Mouse (Mus musculus) gastrocnemius, adult 8-10 months (tissue): ENCODE data around the gene 4930579F01Rik. TPM values are rescaled to one million over a fixed set of nuclear protein-coding genes. Genes with fewer than 3 reads are reported as not detected.

Experiments
- DNase-seq, 2 experiments: peaks; one replicate each; pipeline ENCODE4 v3.0.0; 2022; ENCODE audit warnings: low spot score in 2 of 2
- total RNA-seq, 4 experiments: library from RNA; stranded (reverse); gene quantifications; 2 replicates each; pipeline ENCODE4 v1.2.4; 2022

Gene 4930579F01Rik
- total RNA-seq, 4 experiments from 2014 or later, result not detected

GRCm38 (mm10) chr3:138216091-138216490, 22.5 kb upstream of the 4930579F01Rik start:
- no peak for DNase-seq

- DNase-seq, result no peak
Observed at GRCm38 (mm10) chr3:138215395-138215989, 21.9 kb upstream of the 4930579F01Rik start.

GRCm38 (mm10) chr3:138212431-138212951, 18.9 kb upstream of the 4930579F01Rik start:
- DNase-seq, result no peak

GRCm38 (mm10) chr3:138210432-138211075, 16.9 kb upstream of the 4930579F01Rik start:
- no peak for DNase-seq

GRCm38 (mm10) chr3:138208821-138209220, 15.2 kb upstream of the 4930579F01Rik start:
- no peak for DNase-seq

- DNase-seq, result no peak
Observed at GRCm38 (mm10) chr3:138198722-138199068, 5.1 kb upstream of the 4930579F01Rik start.

GRCm38 (mm10) chr3:138197973-138198721, 4.5 kb upstream of the 4930579F01Rik start:
- peak; percentile 74 to 77 for DNase-seq

GRCm38 (mm10) chr3:138197556-138197955, 3.9 kb upstream of the 4930579F01Rik start:
- no peak for DNase-seq

GRCm38 (mm10) chr3:138197093-138197492, 3.5 kb upstream of the 4930579F01Rik start:
- DNase-seq, result peak in 1 of 2 experiments; percentile 10

GRCm38 (mm10) chr3:138192260-138192659, 1.4 kb downstream of the 4930579F01Rik start:
- no peak for DNase-seq

GRCm38 (mm10) chr3:138185995-138186930, 7.4 kb downstream of the 4930579F01Rik start:
- DNase-seq, result no peak

GRCm38 (mm10) chr3:138185290-138185689, 8.3 kb downstream of the 4930579F01Rik start:
- no peak for DNase-seq

GRCm38 (mm10) chr3:138183371-138183770, 10.3 kb downstream of the 4930579F01Rik start:
- DNase-seq, result no peak

- no peak for DNase-seq
Observed at GRCm38 (mm10) chr3:138182019-138182418, 11.6 kb downstream of the 4930579F01Rik start.

GRCm38 (mm10) chr3:138175551-138175950, 18.1 kb downstream of the 4930579F01Rik start:
- no peak for DNase-seq

- DNase-seq, result no peak
Observed at GRCm38 (mm10) chr3:138173291-138173690, 20.3 kb downstream of the 4930579F01Rik start.

GRCm38 (mm10) chr3:138162553-138163183, 31.0 kb downstream of the 4930579F01Rik start:
- no peak for DNase-seq

GRCm38 (mm10) chr3:138161623-138162022, 32.0 kb downstream of the 4930579F01Rik start:
- no peak for DNase-seq

- DNase-seq, result no peak
Observed at GRCm38 (mm10) chr3:138156651-138157050, 37.0 kb downstream of the 4930579F01Rik start.

GRCm38 (mm10) chr3:138155062-138155461, 38.6 kb downstream of the 4930579F01Rik start:
- DNase-seq, result no peak

- no peak for DNase-seq
Observed at GRCm38 (mm10) chr3:138148811-138149210, 44.8 kb downstream of the 4930579F01Rik start.
